Mouse (Mus musculus) gastrocnemius, postnatal 10 days (tissue): ENCODE results near the gene Fam92b. TPM values are rescaled to one million over a fixed set of nuclear protein-coding genes. Genes with fewer than 3 reads are reported as not detected.

Experiments
- total RNA-seq, 2 experiments: library from RNA; stranded (reverse); gene quantifications; 2 replicates each; pipeline ENCODE4 v1.2.3; 2021

Gene Fam92b
- total RNA-seq, 2 experiments from 2014 or later = not detected

Other genes with a start within 250 kb of the Fam92b start
- 1 to 10 TPM; 3.9 to 5.3 TPM for gene Crispld2, start 185.0 kb downstream of the Fam92b start, total RNA-seq
- 10 to 100 TPM; 23.1 to 24.5 TPM for gene Zdhhc7, start 76.0 kb downstream of the Fam92b start, total RNA-seq
- 10 to 100 TPM in 1 of 2 experiments, 1 to 10 TPM in 1; 9.3 to 11.2 TPM for gene 6430548M08Rik, start 63.3 kb downstream of the Fam92b start, total RNA-seq
- gene Gse1, start 51.0 kb upstream of the Fam92b start, total RNA-seq = 10 to 100 TPM; 25.5 to 38.6 TPM